Mouse (Mus musculus) limb, embryonic 11.5 days (tissue): Measurements from ENCODE around the gene Vmn2r101. TPM values are rescaled to one million over a fixed set of nuclear protein-coding genes. Genes with fewer than 3 reads are reported as not detected.

ENCODE experiments used
- ATAC-seq: fragments of 200-750 bp; cut with Nextera tagmentation; 2 replicates; pipeline ENCODE4 v1.8.0; 2017; ENCODE audit warnings: low read depth; ENCODE audit not compliant: insufficient number of reproducible peaks, low FRiP score, low TSS enrichment
- DNase-seq: peaks from one replicate; pipeline ENCODE4 v3.0.0-alpha.2; 2015; ENCODE audit warnings: low spot score
- H3K27ac ChIP-seq: fragments of 300-500 bp; sonication (generic); replicated peaks from 2 replicates; pipeline ENCODE4 v1.5.1; 2014; ENCODE audit warnings: low read depth, mild to moderate bottlenecking, low read length
- H3K27me3 ChIP-seq: fragments of 300-500 bp; sonication (generic); 2 replicates; pipeline ENCODE4 v1.6.1; 2014; ENCODE audit warnings: mild to moderate bottlenecking, low read length, mixed read lengths; ENCODE audit not compliant: control insufficient read depth, insufficient read depth
- H3K36me3 ChIP-seq: fragments of 300-500 bp; sonication (generic); 2 replicates; pipeline ENCODE4 v1.6.1; 2014; ENCODE audit warnings: mild to moderate bottlenecking, low read length, moderate library complexity, mixed read lengths; ENCODE audit not compliant: control insufficient read depth, insufficient read depth
- H3K4me1 ChIP-seq: fragments of 300-500 bp; sonication (generic); 2 replicates; pipeline ENCODE4 v1.6.1; 2014; ENCODE audit warnings: low read length, mixed read lengths; ENCODE audit not compliant: control insufficient read depth, insufficient read depth
- H3K4me2 ChIP-seq: fragments of 300-500 bp; sonication (generic); 2 replicates; pipeline ENCODE4 v1.6.1; 2014; ENCODE audit warnings: low read depth, mild to moderate bottlenecking, moderate library complexity; ENCODE audit not compliant: severe bottlenecking
- H3K4me3 ChIP-seq: fragments of 300-500 bp; sonication (generic); 2 replicates; pipeline ENCODE4 v1.5.1; 2014; ENCODE audit warnings: low read depth, low read length
- H3K9ac ChIP-seq: fragments of 300-500 bp; sonication (generic); 2 replicates; pipeline ENCODE4 v1.6.1; 2014; ENCODE audit warnings: mild to moderate bottlenecking, low read length
- H3K9me3 ChIP-seq: fragments of 300-500 bp; sonication (generic); 2 replicates; pipeline ENCODE4 v1.6.1; 2016; ENCODE audit warnings: low read length; ENCODE audit not compliant: control insufficient read depth
- WGBS: fragments of 180-500 bp; shearing (Covaris S2); extraction: QIAGEN DNeasy Blood & Tissue Kit; methylation state at CpG from one replicate; pipeline ENCODE4 v1.1.7; 2014; 5-methylcytosine and 5-hydroxymethylcytosine counted together
- polyA plus RNA-seq: library from polyadenylated mRNA; unstranded; fragments of >200 nt; fragmentation: Nextera tagmentation; extraction: Ambion mirVana; gene quantifications from 2 replicates; pipeline ENCODE4 v1.2.1, GENCODE M21; 2014

The Vmn2r101 gene
- polyA plus RNA-seq: not detected in 2 replicates

DNA sequence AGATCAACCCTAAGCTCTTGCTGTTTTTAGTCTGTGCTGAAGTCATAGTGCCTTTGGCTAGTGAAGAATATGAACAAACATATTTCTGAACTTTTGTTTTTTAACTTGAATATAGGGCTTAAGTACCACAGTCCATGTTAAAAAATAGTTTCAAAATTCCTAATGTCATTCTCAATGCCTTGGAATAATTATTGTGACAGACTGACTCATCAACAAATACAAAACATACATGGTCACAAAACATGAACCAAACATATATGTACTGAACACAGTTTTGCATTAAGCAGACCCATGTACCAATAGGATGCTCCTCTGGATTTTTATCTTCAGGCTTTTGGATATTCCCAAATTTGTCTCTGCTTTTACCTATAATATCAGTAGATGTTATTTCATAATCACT is at the start of gene Vmn2r101:
Gene Vmn2r101 (plus strand): TSS at position 301 of the 400 bp plus-strand sequence.
- Histone ChIP-seq H3K4me1 (no peaks in the 10 kb centered on the region), H3K4me3 (no peak within 1 kb of the TSS), H3K4me2 (no peak within 1 kb of the TSS), H3K9ac (no peak within 1 kb of the TSS), H3K9me3 (no peaks in the 10 kb centered on the region), H3K36me3 (no peaks in the 10 kb centered on the region), H3K27me3 (no peaks in the 10 kb centered on the region), H3K27ac (no peak within 1 kb of the TSS)
- ATAC-seq: no peak
- no peak for DNase-seq

DNA sequence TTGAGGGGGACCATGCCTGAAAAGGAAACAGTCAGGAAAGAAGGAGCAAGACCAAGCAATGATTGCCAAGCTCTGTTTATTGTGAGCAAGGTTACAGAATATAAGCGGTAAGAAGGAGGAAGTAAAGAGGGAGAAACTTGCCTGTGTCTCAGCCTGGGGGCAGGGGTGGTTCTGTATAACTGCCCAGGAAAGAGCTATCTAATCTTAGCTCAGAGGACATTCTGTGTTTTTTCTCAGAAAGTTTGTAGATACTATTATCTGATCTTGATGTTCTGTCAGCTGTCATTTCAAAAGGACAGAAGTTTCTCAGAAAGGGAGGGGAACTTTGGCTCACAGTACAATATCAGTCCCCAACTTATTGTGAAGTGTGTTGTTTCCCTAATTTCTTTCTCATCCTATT is 52.3 kb downstream of the Vmn2r101 start:
- H3K9ac ChIP-seq: no peak overlapping the region
- H3K4me2 ChIP-seq: no peak overlapping the region
- peaks cover 7% of the 10 kb centered on the region; the same call in 1 of the 2 replicates for H3K9me3 ChIP-seq
- H3K4me1 ChIP-seq: no peaks in the 10 kb centered on the region
- ATAC-seq (no peak), DNase-seq (no peak)
- H3K36me3 ChIP-seq: no peaks in the 10 kb centered on the region
- H3K27ac ChIP-seq: no peak overlapping the region
- 92% methylated on average over 1 of the region's 1 CpGs for WGBS
- H3K27me3 ChIP-seq: no peaks in the 10 kb centered on the region
- no peak overlapping the region for H3K4me3 ChIP-seq

- H3K4me1 ChIP-seq: no peaks in the 10 kb centered on the region
- no peak overlapping the region for H3K9ac ChIP-seq
- H3K4me3 ChIP-seq: no peak overlapping the region
- no peak overlapping the region for H3K27ac ChIP-seq
- H3K27me3 ChIP-seq: no peaks in the 10 kb centered on the region
- H3K4me2 ChIP-seq: no peak overlapping the region
- ATAC-seq: no peak
- 80% methylated on average over 3 of the region's 3 CpGs for WGBS
- DNase-seq: no peak
- no peaks in the 10 kb centered on the region for H3K36me3 ChIP-seq
- no peaks in the 10 kb centered on the region for H3K9me3 ChIP-seq
Observed at GRCm38 (mm10) chr17:19658447-19658846, 81.4 kb downstream of the Vmn2r101 start.

DNA sequence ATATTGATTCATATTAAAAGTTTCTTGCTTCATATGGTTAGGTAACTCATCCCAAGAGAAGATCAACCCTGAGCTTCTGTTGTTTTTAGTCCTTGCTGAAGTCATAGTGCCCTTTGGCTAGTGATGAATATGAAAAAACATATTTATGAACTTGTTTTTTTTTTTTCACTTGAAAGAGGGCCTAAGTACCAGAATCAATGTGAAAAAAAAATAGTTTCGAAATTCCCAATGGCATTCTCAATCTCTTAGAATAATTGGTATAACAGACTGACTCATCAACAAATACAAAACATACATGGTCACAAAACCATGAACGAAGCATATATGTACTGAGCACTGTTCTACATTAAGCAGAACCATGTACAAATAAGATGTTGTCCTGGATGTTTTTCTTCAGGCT is 83.0 kb downstream of the Vmn2r101 start, which contains the start of gene Vmn2r102:
Gene Vmn2r102 (plus strand): TSS at position 301 of the 400 bp plus-strand sequence.
- H3K27me3 ChIP-seq: no peaks in the 10 kb centered on the region
- ATAC-seq (no peak), DNase-seq (no peak)
- no peaks in the 10 kb centered on the region for H3K4me1 ChIP-seq
- H3K9ac ChIP-seq: no peak within 1 kb of the TSS
- H3K36me3 ChIP-seq: no peaks in the 10 kb centered on the region
- H3K4me2 ChIP-seq: no peak within 1 kb of the TSS
- H3K9me3 ChIP-seq: no peaks in the 10 kb centered on the region
- 74% methylated on average over 2 of the region's 2 CpGs for WGBS
- no peak within 1 kb of the TSS for H3K27ac ChIP-seq
- no peak within 1 kb of the TSS for H3K4me3 ChIP-seq

Other genes with a start within 250 kb of the Vmn2r101 start
- not detected in 2 replicates for gene Vmn2r99, start 215.3 kb upstream of the Vmn2r101 start, polyA plus RNA-seq
- not detected in 2 replicates for gene Vmn2r100, start 72.5 kb upstream of the Vmn2r101 start, polyA plus RNA-seq
- not detected in 2 replicates for gene Vmn2r102, start 83.1 kb downstream of the Vmn2r101 start, polyA plus RNA-seq
- gene Vmn2r103, start 196.1 kb downstream of the Vmn2r101 start, polyA plus RNA-seq: not detected in 2 replicates